Mouse (Mus musculus) embryo, embryonic 11 days (tissue): ENCODE measurements around the gene Cops4.

Experiments used
- DNase-seq: peaks from one replicate; pipeline ENCODE4 v3.0.0-alpha.2; 2015

Cops4 gene

GRCm38 (mm10) chr5:100581622-100582434 lies 63.7 kb downstream of the Cops4 start:
- DNase-seq, result no peak

GRCm38 (mm10) chr5:100582435-100582826 lies 64.3 kb downstream of the Cops4 start:
- no peak for DNase-seq

GRCm38 (mm10) chr5:100583066-100583465 lies 65.0 kb downstream of the Cops4 start:
- DNase-seq, result peak; percentile 14

- DNase-seq, result no peak
These were observed 67.1 kb downstream of the Cops4 start for GRCm38 (mm10) chr5:100585206-100585644.

DNA sequence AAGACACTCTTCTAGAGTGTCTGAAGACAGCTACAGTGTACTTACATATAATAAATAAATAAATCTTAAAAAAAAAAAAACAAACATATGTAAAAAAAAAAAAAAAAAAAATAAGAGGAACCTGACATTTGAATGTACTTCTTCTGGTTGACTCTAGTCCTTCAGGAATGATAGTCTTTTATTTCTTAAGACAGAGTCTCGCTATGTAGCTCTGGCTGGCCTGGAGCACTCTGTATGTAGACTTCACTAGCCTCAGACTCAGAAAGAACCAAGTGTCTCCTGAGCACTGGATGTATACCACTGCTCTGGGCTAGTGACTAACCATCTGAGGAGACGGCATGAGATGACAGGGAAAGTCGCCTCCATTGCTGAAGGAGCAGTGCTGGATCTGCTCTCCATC lies 67.5 kb downstream of the Cops4 start:
- DNase-seq, result no peak

DNA sequence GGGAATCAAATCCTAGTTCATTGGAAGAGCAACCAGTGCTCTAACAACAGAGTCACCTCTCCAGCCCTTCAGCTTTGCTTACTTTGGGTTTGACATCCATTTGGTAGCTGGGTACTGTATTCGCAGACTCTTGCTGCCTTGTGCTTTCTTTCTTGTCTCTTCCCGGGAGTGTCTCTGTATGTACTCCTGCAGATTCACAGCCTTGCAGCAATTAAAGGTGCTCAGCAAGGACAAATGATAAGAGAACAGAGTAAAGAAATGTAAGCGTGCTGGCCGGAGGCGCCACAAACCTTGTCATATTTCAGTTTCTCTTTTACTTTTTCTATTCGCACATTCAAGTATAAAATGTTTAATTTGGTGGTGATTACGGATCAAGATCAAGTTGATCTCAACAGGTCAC lies 69.0 kb downstream of the Cops4 start:
- DNase-seq, result no peak

- no peak for DNase-seq
These were observed 69.5 kb downstream of the Cops4 start for GRCm38 (mm10) chr5:100587626-100588025.

DNA sequence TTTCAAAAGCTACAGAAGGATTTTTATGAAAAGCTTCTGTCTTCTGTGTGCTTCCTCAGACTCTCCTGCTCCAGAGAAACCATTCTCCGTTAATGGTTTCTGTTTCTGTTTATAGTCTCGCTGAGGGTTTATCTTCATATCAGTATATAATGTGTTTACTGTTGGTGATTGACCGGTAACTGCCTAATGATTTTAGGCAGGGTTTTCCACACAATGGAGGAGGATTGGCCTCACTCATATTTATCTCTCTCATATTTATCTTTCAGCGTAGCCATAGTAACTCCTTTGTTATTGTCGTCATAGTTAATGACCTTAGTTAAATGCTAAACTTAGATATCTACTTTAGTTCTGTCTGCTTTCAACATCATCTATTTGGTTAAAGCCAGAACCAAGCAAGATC lies 72.4 kb downstream of the Cops4 start:
- no peak for DNase-seq

DNA sequence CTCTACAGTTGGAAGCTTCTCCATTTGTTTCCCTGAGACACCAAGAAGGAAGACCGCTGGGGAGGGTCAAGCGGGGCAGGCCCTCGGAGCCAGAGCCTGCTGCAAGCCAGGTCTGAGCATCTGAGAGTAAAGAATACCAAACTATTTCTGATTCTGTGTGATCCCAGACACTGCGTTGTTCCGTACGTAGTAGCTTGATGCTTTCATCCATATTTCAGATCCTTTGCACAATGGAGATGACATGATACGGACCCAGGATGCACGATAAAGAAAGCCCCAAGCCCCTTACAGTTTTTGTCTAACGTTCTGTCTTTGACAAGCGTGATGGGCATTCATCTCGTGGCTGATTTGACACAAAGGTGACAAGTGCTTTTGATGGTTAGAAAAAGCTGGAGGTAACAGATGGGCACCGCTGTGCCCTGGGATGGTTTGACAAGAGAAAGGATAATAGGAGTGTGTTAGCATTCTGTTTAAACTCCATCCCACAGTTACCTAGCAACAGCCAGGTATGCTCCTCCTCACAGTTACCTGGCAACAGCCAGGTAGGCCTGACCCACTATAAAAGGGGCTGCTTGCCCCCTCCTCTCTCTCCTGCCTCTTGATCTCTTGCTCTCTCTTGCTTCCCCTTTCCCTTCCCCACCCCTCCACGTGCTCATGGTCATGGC lies 76.8 kb downstream of the Cops4 start:
- DNase-seq, result no peak

DNA sequence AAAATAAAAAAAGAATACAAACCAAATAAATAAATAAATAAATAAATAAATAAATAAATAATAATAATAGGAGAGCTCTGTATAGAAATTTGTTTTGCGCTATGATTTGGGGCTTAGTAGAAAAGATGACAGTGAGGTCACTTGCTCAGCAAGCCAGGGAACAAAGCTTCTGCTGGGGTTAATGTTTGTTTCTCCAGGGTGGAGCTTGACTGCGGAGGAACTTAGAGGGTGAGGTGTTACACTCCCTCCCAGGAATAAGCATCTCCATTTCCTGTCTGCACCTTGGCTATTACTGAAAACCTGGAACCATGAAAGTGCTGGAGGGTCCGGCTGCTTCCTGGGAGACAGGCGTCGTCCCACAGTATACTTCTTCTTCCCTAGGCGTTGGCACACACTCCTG lies 77.9 kb downstream of the Cops4 start:
- DNase-seq, result no peak
